Comparison of ENCODE assay signal across 11 mouse cellular contexts in the genomic region with DNA sequence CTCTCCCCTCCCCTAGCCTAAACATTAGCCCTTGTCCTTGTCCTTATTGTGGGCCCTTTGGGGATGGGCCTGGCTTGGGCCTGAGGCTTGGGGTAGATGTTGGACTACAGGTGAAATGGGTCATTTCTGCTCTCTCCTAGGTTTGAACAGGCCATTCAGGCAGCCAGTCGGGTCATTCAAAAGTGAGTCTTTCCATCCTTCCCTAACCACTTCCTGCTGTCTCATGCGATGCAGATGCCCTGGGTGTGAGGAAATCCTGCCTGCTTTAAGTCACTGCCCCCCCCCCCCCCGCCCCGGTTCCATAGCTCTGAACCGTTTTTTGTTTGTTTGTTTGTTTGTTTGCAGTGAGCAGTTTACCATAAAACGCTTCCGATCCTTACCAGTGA. TPM values are rescaled to one million over a fixed set of nuclear protein-coding genes. Genes with fewer than 3 reads are reported as not detected.
DNase-seq lines count a peak whose midpoint lies in the region; ATAC-seq and TF ChIP-seq lines count a peak whose summit lies in the region.
"Had no signal": no experiment of that assay in that cellular context is flagged by ENCODE, and none has a peak within 500 bp of the region (broad histone marks: within the 10 kb centered on the region; RNA-seq: fewer than 3 reads in every experiment).

No protein-coding gene starts in this region.

- no peak overlapping the region for H3K4me2 ChIP-seq in kidney, embryonic 14.5 days (replicated peaks; ENCODE audit: low read depth, low read length)
- 0 out of 2 replicates have a peak overlapping the region, but pooled peaks have one; percentile 29 for H3K4me2 ChIP-seq in hindbrain, embryonic 12.5 days (replicated peaks)
- no peak overlapping the region for H3K4me2 ChIP-seq in midbrain, embryonic 13.5 days (replicated peaks)
- H3K4me2 ChIP-seq: limb, embryonic 13.5 days had no signal

- peaks cover 36% of the 10 kb centered on the region for H3K4me1 ChIP-seq in kidney, embryonic 14.5 days (ENCODE audit: control insufficient read depth, insufficient read depth, low read length)
- H3K4me1 ChIP-seq in hindbrain, embryonic 12.5 days: peaks cover 46% of the 10 kb centered on the region
- peaks cover 52% of the 10 kb centered on the region for H3K4me1 ChIP-seq in midbrain, embryonic 13.5 days (replicated peaks)

- no peaks in the 10 kb centered on the region for H3K27me3 ChIP-seq in kidney, embryonic 14.5 days (ENCODE audit: control insufficient read depth, insufficient read depth, low read length)
- no peaks in the 10 kb centered on the region for H3K27me3 ChIP-seq in hindbrain, embryonic 12.5 days
- no peaks in the 10 kb centered on the region for H3K27me3 ChIP-seq in midbrain, embryonic 13.5 days
- H3K27me3 ChIP-seq: limb, embryonic 13.5 days had no signal

- H3K4me3 ChIP-seq in kidney, embryonic 14.5 days (ENCODE audit: low read length): no peak overlapping the region
- H3K4me3 ChIP-seq in hindbrain, embryonic 12.5 days: no peak overlapping the region
- no peak overlapping the region for H3K4me3 ChIP-seq in midbrain, embryonic 13.5 days (replicated peaks)
- H3K4me3 ChIP-seq in gastrocnemius, adult 2 months: no peak overlapping the region
- H3K4me3 ChIP-seq: limb, embryonic 13.5 days; myocyte had no signal

- no peak for ATAC-seq in kidney, embryonic 14.5 days (ENCODE audit: low FRiP score, low TSS enrichment)
- ATAC-seq in CD4-positive, CD25-positive, alpha-beta regulatory T cell, adult 4 months: peak; percentile 30
- ATAC-seq in hindbrain, embryonic 12.5 days (ENCODE audit: low FRiP score): no peak
- ATAC-seq in midbrain, embryonic 13.5 days: no peak

- 77% methylated on average over 7 of the region's 7 CpGs for WGBS in kidney, embryonic 14.5 days
- WGBS in hindbrain, embryonic 12.5 days: 68% methylated on average over 7 of the region's 7 CpGs
- WGBS in midbrain, embryonic 13.5 days: 54% methylated on average over 7 of the region's 7 CpGs

- peak overlapping the region; percentile 66; the same call in 1 of the 2 replicates for H3K27ac ChIP-seq in kidney, embryonic 14.5 days (ENCODE audit: low read depth, low read length)
- H3K27ac ChIP-seq in hindbrain, embryonic 12.5 days: peak overlapping the region; percentile 87
- H3K27ac ChIP-seq in midbrain, embryonic 13.5 days: peak overlapping the region; percentile 78
- no peak overlapping the region for H3K27ac ChIP-seq in gastrocnemius, adult 2 months
- H3K27ac ChIP-seq: limb, embryonic 13.5 days had no signal

- no peak overlapping the region for H3K9ac ChIP-seq in kidney, embryonic 14.5 days (ENCODE audit: low read depth, low read length)
- no peak overlapping the region for H3K9ac ChIP-seq in hindbrain, embryonic 12.5 days
- H3K9ac ChIP-seq in midbrain, embryonic 13.5 days (replicated peaks): no peak overlapping the region

- DNase-seq in kidney, postnatal 4 days: no peak
- DNase-seq in gastrocnemius, adult 2 months: no peak
- DNase-seq in MN1 (ENCODE audit: low spot score): no peak
- no peak for DNase-seq in cerebellum, adult 8-10 months
- DNase-seq: adrenal gland, adult 2 months had no signal

- peaks cover 39% of the 10 kb centered on the region for H3K36me3 ChIP-seq in kidney, embryonic 14.5 days (ENCODE audit: control insufficient read depth, insufficient read depth, low read length)
- peaks cover 39% of the 10 kb centered on the region for H3K36me3 ChIP-seq in hindbrain, embryonic 12.5 days
- H3K36me3 ChIP-seq in midbrain, embryonic 13.5 days: peaks cover 31% of the 10 kb centered on the region

- intact Hi-C loops in gastrocnemius, adult 2 months (cut with DNase I): no loop called here

- H3K9me3 ChIP-seq in kidney, embryonic 14.5 days (ENCODE audit: control insufficient read depth, low read length): no peaks in the 10 kb centered on the region
- H3K9me3 ChIP-seq in hindbrain, embryonic 12.5 days (replicated peaks): no peaks in the 10 kb centered on the region
- no peaks in the 10 kb centered on the region for H3K9me3 ChIP-seq in midbrain, embryonic 13.5 days
- H3K9me3 ChIP-seq: limb, embryonic 13.5 days had no signal

- no peak for TF ChIP-seq CTCF in gastrocnemius, adult 2 months (IDR thresholded peaks at IDR 0.05)

RNA-seq across cellular contexts. Expression of a gene that starts 3.9 kb away (rescaled TPM):
- polyA plus RNA-seq in kidney, embryonic 14.5 days (2014; fragmentation: Nextera tagmentation; extraction: Ambion mirVana): 3.4 and 5.1 TPM in 2 replicates
- polyA plus RNA-seq in CD4-positive, CD25-positive, alpha-beta regulatory T cell, adult 4 months (2017; shearing (Covaris generic)): under 1 TPM; 0.34 to 0.79 TPM
- polyA plus RNA-seq in hindbrain, embryonic 12.5 days (2016; fragmentation: Nextera tagmentation; extraction: Ambion mirVana): 8.9 and 9.2 TPM in 2 replicates
- 10.8 and 11.5 TPM in 2 replicates for polyA plus RNA-seq in midbrain, embryonic 13.5 days (2015; fragmentation: Nextera tagmentation; extraction: Ambion mirVana)
- 1 to 10 TPM; 1.3 to 1.6 TPM for total RNA-seq in gastrocnemius, adult 2 months (2021)

RNA-seq across cellular contexts. Expression of a gene that starts 4.2 kb away (rescaled TPM):
- polyA plus RNA-seq in kidney, embryonic 14.5 days (2014; fragmentation: Nextera tagmentation; extraction: Ambion mirVana): 41.5 and 55.7 TPM in 2 replicates
- polyA plus RNA-seq in CD4-positive, CD25-positive, alpha-beta regulatory T cell, adult 4 months (2017; shearing (Covaris generic)): 10 to 100 TPM; 49.8 to 63.9 TPM
- polyA plus RNA-seq in hindbrain, embryonic 12.5 days (2016; fragmentation: Nextera tagmentation; extraction: Ambion mirVana): 69.8 and 85.7 TPM in 2 replicates
- 50.6 and 59.3 TPM in 2 replicates for polyA plus RNA-seq in midbrain, embryonic 13.5 days (2015; fragmentation: Nextera tagmentation; extraction: Ambion mirVana)
- total RNA-seq in gastrocnemius, adult 2 months (2021): 1 to 10 TPM; 1.5 TPM

RNA-seq across cellular contexts. Expression of a gene that starts 11.1 kb away (rescaled TPM):
- 6.9 and 8.0 TPM in 2 replicates for polyA plus RNA-seq in kidney, embryonic 14.5 days (2014; fragmentation: Nextera tagmentation; extraction: Ambion mirVana)
- polyA plus RNA-seq in CD4-positive, CD25-positive, alpha-beta regulatory T cell, adult 4 months (2017; shearing (Covaris generic)): 1 to 10 TPM; 2.1 to 2.5 TPM
- 18.3 and 18.5 TPM in 2 replicates for polyA plus RNA-seq in hindbrain, embryonic 12.5 days (2016; fragmentation: Nextera tagmentation; extraction: Ambion mirVana)
- polyA plus RNA-seq in midbrain, embryonic 13.5 days (2015; fragmentation: Nextera tagmentation; extraction: Ambion mirVana): 13.3 and 15.0 TPM in 2 replicates
- total RNA-seq in gastrocnemius, adult 2 months (2021): 10 to 100 TPM; 67.7 to 70.1 TPM

RNA-seq across cellular contexts. Expression of a gene that starts 15.9 kb away (rescaled TPM):
- polyA plus RNA-seq in kidney, embryonic 14.5 days (2014; fragmentation: Nextera tagmentation; extraction: Ambion mirVana): 22.2 and 23.7 TPM in 2 replicates
- polyA plus RNA-seq in CD4-positive, CD25-positive, alpha-beta regulatory T cell, adult 4 months (2017; shearing (Covaris generic)): 10 to 100 TPM; 23.8 to 28.5 TPM
- polyA plus RNA-seq in hindbrain, embryonic 12.5 days (2016; fragmentation: Nextera tagmentation; extraction: Ambion mirVana): 28.4 and 29.1 TPM in 2 replicates
- 32.7 and 33.4 TPM in 2 replicates for polyA plus RNA-seq in midbrain, embryonic 13.5 days (2015; fragmentation: Nextera tagmentation; extraction: Ambion mirVana)
- total RNA-seq in gastrocnemius, adult 2 months (2021): 10 to 100 TPM; 15.6 to 21.0 TPM

RNA-seq across cellular contexts. Expression of a gene that starts 31.1 kb away (rescaled TPM):
- 99.3 and 101 TPM in 2 replicates for polyA plus RNA-seq in kidney, embryonic 14.5 days (2014; fragmentation: Nextera tagmentation; extraction: Ambion mirVana)
- polyA plus RNA-seq in CD4-positive, CD25-positive, alpha-beta regulatory T cell, adult 4 months (2017; shearing (Covaris generic)): 10 to 100 TPM; 37.5 to 50.3 TPM
- polyA plus RNA-seq in hindbrain, embryonic 12.5 days (2016; fragmentation: Nextera tagmentation; extraction: Ambion mirVana): 87.4 and 89.7 TPM in 2 replicates
- 89.6 and 92.2 TPM in 2 replicates for polyA plus RNA-seq in midbrain, embryonic 13.5 days (2015; fragmentation: Nextera tagmentation; extraction: Ambion mirVana)
- total RNA-seq in gastrocnemius, adult 2 months (2021): 1 to 10 TPM; 3.6 to 4.5 TPM
